Mouse (Mus musculus): Measurements from ENCODE around the gene Tubb3. TPM values are rescaled to one million over a fixed set of nuclear protein-coding genes. Genes with fewer than 3 reads are reported as not detected.
"Not testable (repeated sequence)": the region's sequence is repeated elsewhere in the genome, so short reads cannot be mapped to it uniquely, and the experiment has no call there.

Gene Tubb3
- total and polyA plus RNA-seq, 3 experiments, result 2.4 to 8.3 (median 3.8) TPM

DNA sequence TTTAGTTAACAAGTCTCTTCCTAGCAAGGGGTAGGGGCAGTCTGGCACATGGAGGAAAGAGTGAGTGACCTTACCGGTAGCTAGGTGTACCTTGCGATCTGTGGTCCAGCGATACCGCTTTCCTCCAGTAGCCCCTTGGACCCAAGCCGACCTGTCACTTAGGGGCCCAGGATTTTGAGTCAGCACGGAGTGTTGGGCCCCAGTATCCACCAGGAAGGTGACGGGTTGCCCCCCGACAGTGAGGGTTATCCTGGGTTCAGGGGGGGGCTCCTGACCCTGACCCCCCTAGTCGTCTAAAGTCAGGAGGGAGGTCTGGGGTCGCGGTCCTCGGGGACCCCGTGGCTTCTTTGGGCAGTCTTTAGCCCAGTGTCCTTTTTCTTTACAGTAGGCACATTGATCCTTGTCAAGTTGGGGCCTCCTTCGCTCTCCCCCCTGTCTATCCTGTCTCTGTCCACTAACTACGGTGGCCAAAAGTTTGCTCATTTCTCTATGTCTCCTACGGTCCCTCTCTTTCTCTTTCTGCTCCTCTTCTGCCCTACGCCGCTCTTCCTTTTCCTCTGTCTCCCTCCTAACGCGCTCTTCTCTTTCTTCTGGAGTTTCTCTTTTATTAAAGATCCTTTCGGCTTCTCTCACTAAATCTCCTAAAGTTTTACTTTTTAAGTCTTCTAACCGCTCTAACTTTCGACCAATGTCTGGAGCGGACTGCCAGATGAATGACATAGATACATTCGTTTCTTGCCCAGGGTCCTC, 20.6 kb downstream of the Tubb3 start:
- DNase-seq, result no peak

DNA sequence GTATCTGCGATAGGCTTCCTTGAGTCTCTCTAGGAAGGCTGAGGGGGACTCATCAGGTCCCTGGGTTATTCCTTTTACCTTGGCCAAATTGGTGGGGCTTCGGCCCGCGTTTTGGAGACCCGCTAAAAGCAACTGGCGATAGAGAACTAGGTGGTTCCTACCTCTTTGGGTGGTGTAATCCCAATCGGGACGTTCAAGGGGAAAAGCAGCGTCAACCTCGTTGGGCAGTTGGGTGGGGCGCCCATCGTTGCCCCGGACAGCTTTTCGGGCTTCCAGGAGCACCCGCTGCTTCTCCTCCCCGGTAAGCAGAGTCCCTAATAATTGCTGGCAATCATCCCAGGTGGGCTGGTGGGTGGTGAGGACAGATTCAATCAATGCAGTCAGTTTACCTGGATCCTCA, 21.2 kb downstream of the Tubb3 start:
- DNase-seq, result no peak

DNA sequence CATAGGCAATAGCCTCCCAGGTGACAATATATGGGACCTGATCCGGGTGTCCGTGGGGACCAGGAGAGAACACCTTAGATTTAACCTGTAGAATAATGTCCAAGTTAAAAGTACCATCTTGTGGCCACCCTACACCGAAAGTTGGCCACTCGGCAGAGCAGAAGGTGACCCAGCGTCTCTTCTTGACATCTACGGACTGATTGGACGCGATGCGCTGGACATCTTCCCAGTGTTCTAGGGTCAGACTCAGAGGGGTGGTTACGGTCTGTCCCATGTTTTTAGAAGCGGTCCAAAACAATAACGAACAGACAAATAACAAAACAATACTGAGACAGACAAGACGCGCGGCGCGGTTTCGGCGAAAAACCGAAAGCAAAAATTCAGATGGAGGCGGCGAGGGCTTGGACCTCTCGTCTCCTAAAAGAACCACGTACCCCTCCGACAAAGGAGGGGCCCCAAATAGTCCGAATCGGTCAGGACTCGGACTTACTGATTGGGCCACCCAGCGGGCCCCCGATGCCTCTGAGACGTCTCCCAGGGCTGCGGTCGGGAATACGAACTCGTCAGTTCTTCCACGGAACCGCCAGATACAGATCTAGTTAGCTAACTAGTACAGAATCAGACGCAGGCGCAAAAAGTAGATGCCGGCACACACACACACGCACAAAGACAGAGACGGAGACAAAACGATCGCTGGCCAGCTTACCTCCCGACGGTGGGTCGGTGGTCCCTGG, 22.2 kb downstream of the Tubb3 start:
- not testable (repeated sequence) for DNase-seq

DNA sequence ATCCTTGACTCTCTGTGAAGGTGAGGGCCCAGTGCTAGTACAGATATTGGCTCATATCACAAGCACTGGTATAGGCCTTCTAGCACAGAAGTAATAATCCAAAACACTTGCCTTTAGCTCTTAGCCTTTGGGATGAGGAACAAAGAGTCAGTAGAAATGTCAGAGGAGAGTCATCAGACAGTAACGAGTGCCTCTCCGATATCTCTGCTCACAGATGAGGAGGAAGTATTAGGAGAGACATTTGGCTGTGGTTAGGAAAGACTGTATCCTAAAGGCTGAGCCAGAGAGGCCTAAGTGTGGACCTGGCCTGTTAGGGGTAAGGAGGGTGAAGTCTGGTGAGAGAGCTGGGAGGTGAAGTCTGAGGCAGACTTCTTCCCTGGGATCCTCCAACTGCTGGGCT, 30.6 kb downstream of the Tubb3 start:
- DNase-seq, result no peak

DNA sequence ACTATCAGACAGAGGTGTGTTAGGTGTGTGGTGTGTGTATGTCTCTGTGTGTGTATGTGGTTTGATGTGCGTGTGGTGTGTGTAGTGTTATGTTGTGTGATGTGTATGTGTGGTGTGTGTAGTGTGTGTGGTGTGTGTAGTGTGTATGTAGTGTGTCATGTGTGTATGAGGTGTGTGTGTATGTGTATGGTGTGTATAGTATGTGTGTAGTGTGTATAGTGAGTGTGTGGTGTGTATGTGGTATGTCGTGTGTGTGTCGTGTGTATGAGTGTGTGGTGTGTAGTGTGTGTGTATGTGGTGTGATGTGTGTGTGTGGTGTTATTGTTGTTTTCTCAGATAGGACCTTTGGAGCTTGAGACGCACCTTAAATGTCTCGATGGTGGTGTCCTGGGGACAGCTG, 31.1 kb downstream of the Tubb3 start:
- DNase-seq, result no peak

DNA sequence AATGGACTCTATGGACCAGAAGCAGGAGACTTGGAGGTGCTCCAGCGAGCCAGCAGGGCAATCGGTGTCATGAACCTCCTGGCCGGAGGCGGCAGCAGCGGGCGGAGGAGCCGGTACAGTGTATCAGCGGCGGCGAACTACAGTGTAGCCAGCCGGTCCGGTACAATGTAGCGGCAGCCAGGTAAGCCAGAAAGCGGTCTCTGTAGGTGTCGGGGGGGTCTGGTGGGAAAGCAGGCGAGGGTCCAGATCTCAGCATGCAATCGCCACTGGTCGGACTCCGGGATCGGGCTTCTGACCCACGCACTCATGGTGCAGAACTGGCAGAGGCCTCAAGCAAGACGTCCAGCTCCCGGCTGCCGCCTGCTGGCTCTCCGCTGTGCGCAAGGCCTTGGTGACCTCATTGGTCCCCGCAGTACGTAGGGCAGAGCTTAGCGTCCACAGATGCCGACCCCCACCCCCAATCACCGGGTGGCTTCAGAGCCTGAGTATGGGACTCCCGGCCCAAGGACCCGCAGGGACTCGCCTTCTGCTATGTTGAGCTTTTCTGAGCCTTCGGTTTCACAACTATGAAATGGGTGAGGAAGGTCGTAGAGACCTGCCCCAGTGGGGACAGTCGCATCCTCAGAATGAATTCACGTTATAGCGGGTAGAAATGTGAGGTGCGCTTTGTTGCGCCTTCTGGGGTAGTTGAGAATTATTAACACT, 31.8 kb downstream of the Tubb3 start:
- DNase-seq, result peak; percentile 96

DNA sequence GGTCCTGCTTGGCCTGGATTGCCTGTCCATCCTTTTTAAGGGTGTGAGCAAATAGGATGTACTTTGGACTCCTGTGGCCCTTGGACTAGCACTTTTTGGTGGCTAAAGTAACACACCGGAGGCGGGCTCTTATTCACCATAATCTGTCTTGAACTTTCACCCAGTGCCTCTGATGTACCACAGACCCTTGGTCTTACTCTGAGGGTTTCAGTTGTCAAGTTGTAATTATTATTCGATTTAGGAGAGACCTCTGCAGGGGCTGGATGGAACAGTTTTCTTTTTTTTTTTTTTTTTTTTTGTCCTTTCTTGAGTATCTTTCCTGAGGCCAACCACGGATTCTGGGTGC, 32.3 kb downstream of the Tubb3 start:
- no peak for DNase-seq

DNA sequence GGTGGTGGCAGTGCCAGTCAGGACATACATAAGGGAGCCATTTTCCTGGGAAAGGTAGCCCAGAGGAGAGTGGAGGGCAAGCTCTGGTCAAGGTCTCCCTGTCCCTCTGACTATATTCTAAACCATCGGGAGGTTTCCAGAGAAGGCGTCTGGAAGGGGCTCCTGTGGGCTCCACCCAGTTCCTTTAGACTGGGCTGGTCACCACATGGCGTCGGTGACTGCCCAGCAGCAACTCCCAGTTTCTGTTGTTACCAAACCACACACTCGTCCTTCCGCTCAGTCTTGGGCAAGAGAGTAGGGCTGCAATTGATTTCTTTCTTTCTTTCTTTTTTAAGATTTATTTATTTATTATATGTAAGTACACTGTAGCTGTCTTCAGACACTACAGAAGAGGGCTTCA, 32.9 kb downstream of the Tubb3 start:
- no peak for DNase-seq

DNA sequence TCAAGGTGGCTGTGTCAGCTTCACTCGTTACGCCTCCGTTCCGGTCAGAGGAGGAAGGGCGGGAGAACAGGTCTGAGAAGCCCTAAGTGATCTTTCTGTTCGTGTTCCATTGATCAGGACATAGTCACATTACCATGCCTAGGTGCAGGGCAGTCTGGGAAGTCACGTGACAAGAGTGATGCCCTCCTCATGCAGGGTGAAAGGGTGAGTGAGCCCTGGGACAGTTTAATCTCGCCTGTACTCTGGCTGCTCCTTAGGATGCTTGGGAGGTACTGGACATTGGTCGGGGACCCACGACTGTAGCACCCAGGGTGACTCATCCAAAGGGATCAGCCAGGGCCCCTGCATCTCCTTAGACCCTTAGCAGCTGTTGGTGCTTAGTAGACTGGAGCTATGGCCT, 34.8 kb downstream of the Tubb3 start:
- no peak for DNase-seq

DNA sequence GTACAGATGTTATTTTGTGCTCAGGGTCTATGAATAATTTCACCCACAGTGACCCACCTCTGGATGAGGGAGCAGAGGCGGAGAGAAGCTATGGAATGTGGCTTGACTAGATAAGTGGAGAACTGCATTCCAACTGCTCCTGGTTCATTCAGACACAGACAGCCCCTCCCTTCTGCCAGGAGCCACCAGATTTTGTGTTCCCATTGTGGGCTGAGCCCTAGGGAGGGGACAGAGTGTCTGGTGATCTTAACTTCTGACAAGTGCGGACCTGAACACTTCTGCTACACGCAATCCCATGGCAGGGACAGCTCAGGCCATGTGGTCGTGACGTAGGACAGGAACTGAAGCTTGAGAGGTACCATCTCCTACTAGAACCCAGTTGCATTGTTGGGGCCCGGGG, 35.6 kb downstream of the Tubb3 start:
- no peak for DNase-seq

DNA sequence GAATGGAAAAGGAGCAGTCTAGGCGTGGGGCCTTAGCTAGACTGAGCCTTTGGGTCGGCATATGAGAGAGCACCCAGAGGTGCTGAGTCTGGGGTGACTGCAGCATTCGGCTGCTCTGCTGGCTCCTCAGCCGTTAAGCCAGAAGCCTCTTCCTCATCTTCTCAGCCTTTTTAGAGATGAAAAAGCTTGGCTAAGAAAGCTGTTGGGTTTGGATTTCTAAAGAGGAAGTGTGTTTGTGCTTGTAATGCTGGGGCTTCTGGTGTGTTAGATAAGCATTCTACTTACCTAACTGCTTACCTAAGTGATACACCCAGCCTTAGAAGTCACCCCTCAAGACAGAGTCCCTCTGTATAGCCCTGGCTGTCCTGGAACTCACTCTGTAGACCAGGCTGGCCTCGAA, 39.6 kb downstream of the Tubb3 start:
- DNase-seq, result no peak

DNA sequence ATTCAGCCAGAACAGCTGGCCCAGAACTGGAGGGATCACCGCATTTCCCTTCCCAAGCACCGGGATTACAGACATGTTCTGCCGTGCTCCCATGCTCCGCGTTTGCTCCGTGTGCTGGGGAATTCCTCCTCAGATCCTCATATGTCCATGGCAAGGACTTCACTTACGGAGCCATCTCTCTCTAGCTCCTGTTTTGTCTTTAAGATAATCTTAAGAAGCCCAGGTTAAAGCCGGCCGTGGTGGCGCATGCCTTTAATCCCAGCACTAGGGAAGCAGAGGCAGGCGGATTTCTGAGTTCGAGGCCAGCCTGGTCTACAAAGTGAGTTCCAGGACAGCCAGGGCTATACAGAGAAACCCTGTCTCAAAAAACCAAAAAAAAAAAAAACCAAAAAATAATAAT, 40.5 kb downstream of the Tubb3 start:
- not testable (repeated sequence) for DNase-seq

DNA sequence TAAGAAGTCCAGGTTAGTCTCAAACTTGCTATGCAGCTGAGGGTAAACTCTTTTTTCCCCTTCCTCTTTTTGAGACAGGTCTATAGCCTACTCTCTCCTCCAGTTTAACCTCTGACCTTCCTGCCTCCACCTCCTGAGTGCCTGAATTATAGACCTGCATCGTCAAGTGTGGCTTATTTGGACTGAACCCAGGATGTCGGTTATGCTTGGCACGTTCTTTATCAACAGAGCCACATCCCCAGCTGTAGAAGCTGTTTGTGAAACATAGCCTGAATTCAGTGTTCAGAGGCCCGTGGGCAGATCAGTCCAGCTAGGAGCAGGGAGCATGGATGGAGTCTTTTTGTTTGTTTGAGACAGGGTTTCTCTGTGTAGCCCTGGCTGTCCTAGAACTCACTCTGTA, 40.9 kb downstream of the Tubb3 start:
- no peak for DNase-seq

DNA sequence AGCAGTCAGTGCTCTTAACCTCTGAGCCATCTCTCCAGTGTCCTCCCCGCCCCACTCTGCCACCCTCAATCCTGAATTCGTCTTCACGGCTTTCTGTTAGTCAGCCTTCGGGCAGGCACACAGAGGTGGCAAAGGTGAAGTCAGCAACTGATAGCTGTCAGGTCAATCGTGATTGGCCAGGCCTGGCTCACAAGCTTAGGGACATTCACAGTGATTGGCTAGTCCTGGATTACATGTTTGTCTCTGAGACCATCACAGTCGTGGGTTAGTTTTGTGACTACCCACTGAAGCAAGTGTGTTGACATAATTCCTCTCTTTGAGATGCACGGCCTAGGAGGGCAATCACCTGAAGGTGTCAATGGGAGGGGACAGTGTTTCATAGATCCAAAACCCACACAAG, 42.1 kb downstream of the Tubb3 start:
- no peak for DNase-seq

DNA sequence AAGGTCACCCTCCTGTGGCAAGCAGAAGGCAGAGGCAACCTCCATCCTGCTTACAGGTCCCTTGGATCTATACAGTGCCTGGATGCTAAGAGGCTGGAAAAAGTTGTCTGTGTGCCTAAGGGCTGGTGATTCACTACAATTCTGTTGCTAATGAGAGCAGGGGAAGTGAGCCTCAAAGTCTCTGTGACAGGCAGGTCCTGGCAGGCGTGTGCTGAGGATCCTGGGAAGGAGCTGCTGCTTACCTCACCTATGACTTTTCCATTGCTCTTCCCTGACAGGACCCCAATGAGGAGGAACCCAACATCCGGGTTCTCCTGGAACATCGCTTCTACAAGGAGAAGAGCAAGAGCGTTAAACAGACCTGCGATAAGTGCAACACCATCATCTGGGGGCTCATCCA, 42.7 kb downstream of the Tubb3 start:
- no peak for DNase-seq

DNA sequence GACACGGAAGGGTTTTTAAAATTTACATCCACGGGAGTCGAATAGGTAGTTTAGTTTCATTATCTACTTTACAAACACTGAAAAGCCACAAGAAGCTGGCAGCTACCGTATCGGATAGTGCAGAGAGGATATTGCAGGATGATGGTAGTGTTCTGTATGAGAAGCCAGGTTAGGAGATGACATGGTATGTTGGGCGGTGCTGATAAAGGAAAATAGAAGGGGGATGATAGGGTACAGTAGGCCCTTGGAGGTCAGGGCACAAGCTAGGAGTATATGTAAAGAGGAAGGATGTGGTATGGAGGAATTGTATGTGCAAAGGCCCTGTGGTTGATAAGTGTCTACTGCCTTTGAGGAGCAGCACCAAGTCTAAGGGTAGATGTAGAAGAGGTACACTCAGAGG, 43.3 kb downstream of the Tubb3 start:
- no peak for DNase-seq

DNA sequence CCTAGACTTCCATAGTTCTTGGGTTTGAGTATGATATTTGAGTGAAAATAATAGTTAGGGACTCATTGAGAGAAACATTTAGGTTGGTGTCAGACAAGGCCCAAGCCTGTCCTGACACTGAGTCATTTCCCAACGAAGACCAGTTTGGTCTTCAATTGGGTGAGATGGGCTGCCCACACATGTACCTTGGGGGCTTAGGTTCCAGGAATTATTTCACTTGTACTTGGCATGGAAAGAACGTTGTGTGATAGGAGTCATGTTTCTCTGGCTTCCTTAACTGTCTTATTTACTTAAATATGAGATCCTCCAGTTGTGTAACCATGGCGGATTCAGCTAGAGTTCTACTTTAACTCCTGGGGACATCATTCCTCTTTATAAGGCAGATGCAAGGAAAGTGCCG, 52.4 kb downstream of the Tubb3 start:
- DNase-seq, result no peak

DNA sequence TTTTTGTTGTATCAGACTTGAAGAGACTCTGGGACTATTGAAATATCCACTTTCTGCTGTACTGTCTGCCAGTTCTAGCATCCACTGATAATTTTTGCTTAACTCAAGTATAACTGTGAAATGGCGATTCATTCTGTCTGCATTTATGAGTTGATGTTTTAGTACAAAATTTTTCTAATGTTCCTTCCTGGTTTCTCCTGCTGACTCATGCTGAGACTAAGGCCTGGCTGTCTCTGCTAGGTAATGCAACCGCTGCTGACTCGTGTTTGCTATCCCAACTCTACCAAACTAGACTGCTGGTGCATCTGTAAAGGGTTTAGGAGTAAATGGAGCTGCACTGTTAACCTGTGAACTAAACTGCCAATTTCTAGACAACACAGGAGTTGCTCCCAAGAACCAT, 56.3 kb downstream of the Tubb3 start:
- DNase-seq, result no peak

Other genes with a start within 250 kb of the Tubb3 start
- gene Dpep1, start 225.2 kb upstream of the Tubb3 start, total RNA-seq (2021), result 10 to 100 TPM; 52.8 to 57.4 TPM
- gene Dpep1, start 225.2 kb upstream of the Tubb3 start, polyA plus RNA-seq (2012; rRNA removed), result 50.3 and 62.4 TPM in 2 replicates
- gene Chmp1a, start 198.7 kb upstream of the Tubb3 start, total RNA-seq (2021), result 100 to 1,000 TPM; 104 to 107 TPM
- gene Chmp1a, start 198.7 kb upstream of the Tubb3 start, polyA plus RNA-seq (2012; rRNA removed), result 102 and 105 TPM in 2 replicates
- gene Spata33, start 198.6 kb upstream of the Tubb3 start, total RNA-seq (2021), result 1 to 10 TPM; 1.0 to 6.9 TPM
- gene Spata33, start 198.6 kb upstream of the Tubb3 start, polyA plus RNA-seq (2012; rRNA removed), result 0.70 and 0.71 TPM in 2 replicates
- 10 to 100 TPM; 51.0 to 53.6 TPM for gene Cdk10, start 186.6 kb upstream of the Tubb3 start, total RNA-seq (2021)
- 63.8 and 67.8 TPM in 2 replicates for gene Cdk10, start 186.6 kb upstream of the Tubb3 start, polyA plus RNA-seq (2012; rRNA removed)
- gene Spata2l, start 175.2 kb upstream of the Tubb3 start, total RNA-seq (2021), result 10 to 100 TPM; 12.3 to 15.6 TPM
- 37.1 and 62.5 TPM in 2 replicates for gene Spata2l, start 175.2 kb upstream of the Tubb3 start, polyA plus RNA-seq (2012; rRNA removed)
- 10 to 100 TPM; 19.8 to 21.5 TPM for gene Zfp276, start 157.2 kb upstream of the Tubb3 start, total RNA-seq (2021)
- 45.0 and 45.6 TPM in 2 replicates for gene Zfp276, start 157.2 kb upstream of the Tubb3 start, polyA plus RNA-seq (2012; rRNA removed)
- 10 to 100 TPM; 29.4 to 34.0 TPM for gene Vps9d1, start 157.1 kb upstream of the Tubb3 start, total RNA-seq (2021)
- gene Vps9d1, start 157.1 kb upstream of the Tubb3 start, polyA plus RNA-seq (2012; rRNA removed), result 161 and 188 TPM in 2 replicates
- gene Fanca, start 92.8 kb upstream of the Tubb3 start, total RNA-seq (2021), result 1 to 10 TPM; 3.6 to 7.2 TPM
- 8.1 and 10.2 TPM in 2 replicates for gene Fanca, start 92.8 kb upstream of the Tubb3 start, polyA plus RNA-seq (2012; rRNA removed)
- gene Spire2, start 78.7 kb upstream of the Tubb3 start, total RNA-seq (2021), result 1 to 10 TPM; 1.4 to 2.6 TPM
- gene Spire2, start 78.7 kb upstream of the Tubb3 start, polyA plus RNA-seq (2012; rRNA removed), result 0.93 and 3.0 TPM in 2 replicates
- gene Tcf25, start 37.7 kb upstream of the Tubb3 start, total RNA-seq (2021), result 100 to 1,000 TPM; 230 to 235 TPM
- 151 and 158 TPM in 2 replicates for gene Tcf25, start 37.7 kb upstream of the Tubb3 start, polyA plus RNA-seq (2012; rRNA removed)
- gene Mc1r, start 4.3 kb upstream of the Tubb3 start, total RNA-seq (2021), result not detected
- not detected in 2 replicates for gene Mc1r, start 4.3 kb upstream of the Tubb3 start, polyA plus RNA-seq (2012; rRNA removed)
- 10 to 100 TPM; 26.0 to 31.7 TPM for gene Def8, start 12.1 kb downstream of the Tubb3 start, total RNA-seq (2021)
- 24.0 and 24.6 TPM in 2 replicates for gene Def8, start 12.1 kb downstream of the Tubb3 start, polyA plus RNA-seq (2012; rRNA removed)
- 10 to 100 TPM; 44.0 to 73.7 TPM for gene Afg3l1, start 66.5 kb downstream of the Tubb3 start, total RNA-seq (2021)
- gene Afg3l1, start 66.5 kb downstream of the Tubb3 start, polyA plus RNA-seq (2012; rRNA removed), result 23.2 and 25.2 TPM in 2 replicates
- gene Dbndd1, start 104.0 kb downstream of the Tubb3 start, total RNA-seq (2021), result under 1 TPM; 0.37 to 0.73 TPM
- 1.0 and 1.1 TPM in 2 replicates for gene Dbndd1, start 104.0 kb downstream of the Tubb3 start, polyA plus RNA-seq (2012; rRNA removed)
- 10 to 100 TPM; 11.6 to 14.5 TPM for gene Gas8, start 107.4 kb downstream of the Tubb3 start, total RNA-seq (2021)
- 5.1 and 6.6 TPM in 2 replicates for gene Gas8, start 107.4 kb downstream of the Tubb3 start, polyA plus RNA-seq (2012; rRNA removed)
- 10 to 100 TPM; 31.7 to 43.0 TPM for gene Rhou, start 242.5 kb downstream of the Tubb3 start, total RNA-seq (2021)
- gene Rhou, start 242.5 kb downstream of the Tubb3 start, polyA plus RNA-seq (2012; rRNA removed), result 12.3 and 13.6 TPM in 2 replicates